Mouse (Mus musculus): ENCODE measurements at regions not wholly inside any gene's neighbourhood (a gene's known extent, or its start where the extent isn't known, plus 50 kb on each side); places are given as distances from the start of the nearest gene placed in this dataset.

- no peak for TF ChIP-seq CTCF (IDR thresholded peaks at IDR 0.05; ENCODE audit: low read depth)
- TF ChIP-seq EP300 (IDR thresholded peaks at IDR 0.05; ENCODE audit: low read depth) = no peak
These were observed 82.6 kb upstream of the Phactr1 start for GRCm38 (mm10) chr13:42597781-42598180.

All from liver, embryonic 14.5 days (tissue).